Mouse (Mus musculus) cerebral cortex, adult 2 months (tissue): ENCODE data around the gene Slc44a4.

Experiments used
- WGBS: fragments of 180-500 bp; shearing (Covaris S2); methylation state at CpG from one replicate; pipeline ENCODE4 v1.1.7; 2018; 5-methylcytosine and 5-hydroxymethylcytosine counted together

Slc44a4 gene

DNA sequence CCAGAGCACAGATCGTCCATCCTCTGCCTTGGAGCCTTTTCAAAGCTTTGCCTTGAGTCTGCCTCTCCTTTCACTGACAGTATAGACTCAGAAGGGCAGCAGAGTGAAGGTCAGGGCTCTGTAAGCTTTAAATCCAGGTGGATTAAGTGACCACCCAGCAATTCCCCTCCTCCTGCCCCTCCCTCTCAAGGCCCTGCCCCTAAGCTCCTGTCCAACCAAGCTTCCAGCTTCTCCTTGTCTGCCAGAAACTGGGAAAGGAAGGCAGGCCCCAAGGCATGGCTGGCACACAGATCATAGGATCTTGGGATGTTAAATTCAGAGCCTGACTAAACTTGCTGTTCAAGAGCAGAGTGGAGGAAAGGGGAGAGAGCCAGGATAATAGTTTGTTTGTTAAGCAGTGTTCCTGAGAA is 50.4 kb downstream of the Slc44a4 start:
- 38% methylated on average over 1 of the region's 1 CpGs for WGBS

DNA sequence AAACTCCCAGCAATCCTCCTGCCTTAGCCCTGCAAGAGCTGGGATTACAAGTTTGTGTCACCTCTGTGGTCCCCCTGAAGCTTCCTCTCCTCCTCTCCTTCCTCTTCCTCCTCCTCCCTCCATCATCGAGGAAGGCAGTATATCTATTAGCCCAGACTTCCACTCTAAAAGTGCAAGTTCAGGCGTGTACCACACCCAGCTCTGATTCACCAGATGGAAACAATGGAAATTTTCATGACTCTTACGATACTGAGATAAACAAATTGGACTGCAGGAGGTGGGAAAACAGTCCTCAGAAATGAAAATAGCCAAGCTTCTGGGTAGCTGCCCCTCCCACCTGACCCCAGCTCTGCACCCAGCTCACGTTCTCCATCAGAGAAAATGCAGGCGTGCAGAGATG is 51.4 kb downstream of the Slc44a4 start:
- 71% methylated on average over 5 of the region's 5 CpGs for WGBS

DNA sequence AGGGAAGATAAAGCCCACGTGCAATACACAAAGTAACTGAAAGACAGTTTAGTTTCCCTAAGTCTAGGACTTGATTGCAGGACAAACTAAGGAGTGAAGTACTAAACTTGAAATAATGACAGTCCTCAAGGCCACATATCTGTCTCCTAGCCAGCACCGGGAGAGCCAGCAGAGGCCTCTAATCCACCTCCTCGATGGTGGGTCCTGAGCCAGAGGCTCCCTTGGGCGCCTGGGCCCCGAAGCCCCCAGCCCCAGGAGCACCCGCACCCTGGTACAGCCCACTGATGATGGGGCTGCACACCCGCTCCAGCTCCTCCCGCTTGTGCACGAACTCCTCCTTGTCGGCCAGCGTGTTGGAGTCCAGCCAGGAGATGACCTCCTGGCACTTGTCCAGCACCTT is 55.6 kb downstream of the Slc44a4 start, which contains the start of gene Gm20481:
Gene Gm20481 (plus strand): TSS at position 91 of the 400 bp plus-strand sequence.
- 67% methylated on average over 8 of the region's 11 CpGs for WGBS

DNA sequence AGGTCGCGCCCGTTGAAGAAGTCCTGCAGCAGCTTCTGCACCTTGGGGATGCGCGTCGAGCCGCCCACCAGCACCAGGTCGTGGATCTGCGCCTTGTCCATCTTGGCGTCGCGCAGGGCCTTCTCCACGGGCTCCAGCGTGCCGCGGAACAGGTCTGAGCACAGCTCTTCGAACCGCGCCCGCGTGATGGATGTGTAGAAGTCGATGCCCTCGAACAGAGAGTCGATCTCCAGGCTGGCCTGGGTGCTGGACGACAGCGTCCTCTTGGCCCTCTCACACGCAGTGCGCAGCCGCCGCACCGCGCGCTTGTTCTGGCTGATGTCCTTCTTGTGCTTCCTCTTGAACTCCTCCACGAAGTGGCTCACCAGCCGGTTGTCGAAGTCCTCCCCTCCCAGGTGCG is 56.6 kb downstream of the Slc44a4 start:
- 29% methylated on average over 24 of the region's 37 CpGs for WGBS

DNA sequence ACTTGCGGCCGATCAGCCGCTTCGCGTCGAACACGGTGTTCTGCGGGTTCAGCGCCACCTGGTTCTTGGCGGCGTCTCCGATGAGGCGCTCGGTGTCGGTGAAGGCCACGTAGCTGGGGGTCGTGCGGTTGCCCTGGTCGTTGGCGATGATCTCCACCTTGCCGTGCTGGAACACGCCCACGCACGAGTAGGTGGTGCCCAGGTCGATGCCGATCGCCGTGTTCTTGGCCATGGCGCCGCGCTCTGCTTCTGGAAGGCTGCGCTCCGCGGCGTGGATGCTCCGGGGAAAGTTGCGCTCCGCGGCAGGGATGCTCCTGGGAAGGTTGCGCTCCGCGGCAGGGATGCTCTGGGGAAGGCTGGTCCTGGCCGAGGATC is 57.4 kb downstream of the Slc44a4 start:
- under 1% methylated on average over 28 of the region's 43 CpGs for WGBS

DNA sequence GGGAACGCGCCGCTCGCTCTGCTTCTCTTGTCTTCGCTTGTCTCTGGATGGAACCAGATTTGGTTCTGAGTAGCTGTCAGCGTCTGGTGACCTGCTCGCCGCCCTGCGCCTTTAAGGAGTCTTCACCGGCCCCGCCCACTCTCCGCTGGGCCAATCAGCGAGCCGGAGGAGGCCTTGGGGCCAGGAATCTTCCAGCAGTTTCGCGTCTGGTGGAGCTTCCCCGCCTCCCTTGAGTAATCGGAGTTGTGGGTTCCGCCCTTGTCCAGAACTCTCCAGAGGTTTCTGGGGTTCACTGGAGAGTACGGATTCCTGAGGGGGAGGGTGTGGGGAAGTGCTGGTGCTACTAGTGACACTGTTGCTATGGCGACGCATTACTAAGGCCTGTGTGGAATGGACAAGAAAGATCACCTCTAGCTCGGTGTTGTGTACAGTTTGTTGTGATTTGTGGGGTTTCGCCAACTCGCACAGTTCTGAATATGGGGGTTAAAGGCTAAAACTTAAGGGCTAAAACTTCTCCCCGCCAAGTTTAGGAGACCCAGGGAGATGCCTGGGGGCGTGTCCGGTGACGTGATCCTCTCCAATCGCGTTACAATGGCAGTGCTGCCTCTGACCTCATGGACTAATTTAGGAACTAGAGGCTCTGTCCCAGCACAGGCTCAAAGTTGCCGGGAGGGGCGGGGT is 57.9 kb downstream of the Slc44a4 start, which contains the start of the genes Hspa1a and Hspa1l:
Gene Hspa1a (minus strand): TSS at position 88 of the 681 bp plus-strand sequence.
Gene Hspa1l (plus strand): TSS at position 635 of the 681 bp plus-strand sequence.
- 0% methylated on average over 33 of the region's 33 CpGs for WGBS

DNA sequence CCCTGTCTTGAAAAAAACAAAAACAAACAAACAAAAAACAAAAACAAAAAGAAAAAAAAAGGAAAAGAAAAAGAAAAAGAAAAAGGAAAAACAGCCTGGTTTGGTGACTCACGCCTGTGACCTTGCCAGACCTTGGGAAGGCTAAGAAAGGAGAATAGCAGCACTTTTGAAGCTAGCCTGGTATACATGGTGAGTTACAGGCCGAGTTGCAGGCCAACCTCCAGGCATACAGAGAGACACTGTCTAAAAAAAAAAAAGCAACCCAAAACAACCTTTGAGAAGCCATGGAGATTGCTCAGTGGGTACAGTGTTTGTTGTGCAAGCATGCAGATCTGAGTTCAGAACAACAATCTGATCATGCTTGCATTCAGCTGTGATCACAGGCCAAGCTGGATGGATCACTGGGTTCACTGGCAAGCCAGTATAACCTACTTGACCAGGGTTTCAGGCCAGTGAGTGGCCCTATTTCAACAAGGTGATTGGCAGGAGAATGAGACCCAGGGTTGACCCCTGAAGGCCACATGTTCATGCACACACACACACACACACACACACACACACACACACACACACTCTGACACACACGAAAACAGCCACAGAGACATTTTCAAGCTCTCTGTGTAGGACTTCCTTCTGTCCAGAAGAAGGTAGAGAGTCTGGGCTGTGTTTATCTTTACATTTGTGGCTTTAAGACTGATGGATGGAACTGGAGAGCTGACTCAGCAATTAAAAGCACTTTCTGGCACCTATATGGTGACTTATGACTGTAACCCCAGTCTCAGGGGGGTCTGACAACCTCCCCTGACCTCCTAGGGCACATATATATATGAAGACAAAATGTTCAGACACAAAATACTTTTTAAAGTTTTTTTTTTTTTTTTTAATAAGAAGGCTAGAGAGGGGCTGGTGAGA is 61.6 kb downstream of the Slc44a4 start:
- 87% methylated on average over 3 of the region's 3 CpGs for WGBS

DNA sequence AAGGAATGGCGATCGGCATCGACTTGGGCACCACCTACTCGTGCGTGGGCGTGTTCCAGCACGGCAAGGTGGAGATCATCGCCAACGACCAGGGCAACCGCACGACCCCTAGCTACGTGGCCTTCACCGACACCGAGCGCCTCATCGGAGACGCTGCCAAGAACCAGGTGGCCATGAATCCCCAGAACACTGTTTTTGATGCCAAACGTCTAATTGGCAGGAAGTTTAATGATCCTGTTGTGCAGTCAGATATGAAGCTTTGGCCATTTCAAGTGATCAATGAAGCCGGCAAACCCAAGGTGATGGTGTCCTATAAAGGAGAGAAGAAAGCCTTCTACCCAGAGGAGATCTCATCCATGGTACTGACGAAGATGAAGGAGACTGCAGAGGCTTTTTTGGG is 62.7 kb downstream of the Slc44a4 start:
- WGBS = 94% methylated on average over 20 of the region's 20 CpGs

DNA sequence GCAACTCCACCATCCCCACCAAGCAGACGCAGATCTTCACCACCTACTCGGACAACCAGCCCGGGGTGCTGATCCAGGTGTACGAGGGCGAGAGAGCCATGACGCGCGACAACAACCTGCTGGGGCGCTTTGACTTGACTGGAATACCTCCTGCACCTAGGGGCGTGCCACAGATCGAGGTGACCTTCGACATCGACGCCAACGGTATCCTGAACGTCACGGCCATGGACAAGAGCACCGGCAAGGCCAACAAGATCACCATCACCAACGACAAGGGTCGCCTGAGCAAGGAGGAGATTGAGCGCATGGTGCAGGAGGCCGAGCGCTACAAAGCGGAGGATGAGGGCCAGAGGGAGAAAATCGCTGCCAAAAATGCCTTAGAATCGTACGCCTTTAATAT is 64.0 kb downstream of the Slc44a4 start:
- WGBS = 91% methylated on average over 27 of the region's 27 CpGs

DNA sequence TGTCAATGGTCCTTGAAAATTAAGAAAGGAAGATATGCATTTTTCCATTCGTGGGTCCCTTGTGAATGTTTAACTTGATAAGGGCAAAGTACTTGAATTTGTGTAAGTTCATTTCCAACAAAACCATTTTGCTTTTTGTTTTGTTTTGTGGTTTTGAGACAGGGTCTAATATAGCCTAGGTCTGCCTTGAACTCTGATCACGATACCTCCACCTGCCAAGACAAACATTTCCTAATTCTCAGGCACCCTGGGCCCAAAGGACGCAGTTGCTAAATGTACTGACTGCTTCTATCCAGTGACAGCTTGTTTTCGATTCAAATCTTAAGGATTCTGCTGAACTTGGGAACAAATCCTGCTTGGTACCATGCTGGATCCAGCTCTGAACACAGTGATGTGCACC is 65.4 kb downstream of the Slc44a4 start:
- 94% methylated on average over 4 of the region's 4 CpGs for WGBS
